Mouse (Mus musculus) spleen, postnatal 4 days (tissue): ENCODE results near the gene Adgrg3.
A peak's percentile ranks its signal among the peaks of the same experiment; 100 is the strongest.

Source experiments
- DNase-seq, 2 experiments: peaks; one replicate each; pipeline ENCODE4 v3.0.0; 2022; ENCODE audit warnings: low spot score in 2 of 2

The Adgrg3 gene

GRCm38 (mm10) chr8:95080381-95081341 lies 63.2 kb downstream of the Adgrg3 start, which contains the start of gene Katnb1:
Katnb1 (plus strand) TSS chr8:95081186.
- peak; percentile 97 to 98 for DNase-seq

GRCm38 (mm10) chr8:95081650-95082049 lies 64.2 kb downstream of the Adgrg3 start:
- DNase-seq = no peak

DNA sequence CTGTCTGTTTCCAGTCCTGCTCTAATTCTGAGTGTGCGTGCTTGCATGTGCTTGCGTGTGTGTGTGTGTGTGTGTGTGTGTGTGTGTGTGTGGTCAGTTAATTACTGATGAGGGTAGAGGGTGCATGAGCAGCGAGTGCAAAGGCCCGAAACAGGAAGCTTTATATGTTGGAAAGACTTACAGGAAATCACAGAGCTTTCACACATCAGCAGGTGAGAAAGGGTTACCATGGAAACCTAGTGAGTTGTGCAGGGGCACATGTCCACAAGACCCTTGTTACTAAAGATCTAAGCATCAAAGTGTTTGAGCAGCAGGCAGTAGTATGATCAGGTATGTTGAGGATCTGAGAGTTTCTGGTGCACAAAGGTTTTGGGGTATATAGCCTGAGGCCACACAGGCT lies 66.8 kb downstream of the Adgrg3 start:
- DNase-seq = no peak

- no peak for DNase-seq
Observed at GRCm38 (mm10) chr8:95084744-95085431, 67.4 kb downstream of the Adgrg3 start.

DNA sequence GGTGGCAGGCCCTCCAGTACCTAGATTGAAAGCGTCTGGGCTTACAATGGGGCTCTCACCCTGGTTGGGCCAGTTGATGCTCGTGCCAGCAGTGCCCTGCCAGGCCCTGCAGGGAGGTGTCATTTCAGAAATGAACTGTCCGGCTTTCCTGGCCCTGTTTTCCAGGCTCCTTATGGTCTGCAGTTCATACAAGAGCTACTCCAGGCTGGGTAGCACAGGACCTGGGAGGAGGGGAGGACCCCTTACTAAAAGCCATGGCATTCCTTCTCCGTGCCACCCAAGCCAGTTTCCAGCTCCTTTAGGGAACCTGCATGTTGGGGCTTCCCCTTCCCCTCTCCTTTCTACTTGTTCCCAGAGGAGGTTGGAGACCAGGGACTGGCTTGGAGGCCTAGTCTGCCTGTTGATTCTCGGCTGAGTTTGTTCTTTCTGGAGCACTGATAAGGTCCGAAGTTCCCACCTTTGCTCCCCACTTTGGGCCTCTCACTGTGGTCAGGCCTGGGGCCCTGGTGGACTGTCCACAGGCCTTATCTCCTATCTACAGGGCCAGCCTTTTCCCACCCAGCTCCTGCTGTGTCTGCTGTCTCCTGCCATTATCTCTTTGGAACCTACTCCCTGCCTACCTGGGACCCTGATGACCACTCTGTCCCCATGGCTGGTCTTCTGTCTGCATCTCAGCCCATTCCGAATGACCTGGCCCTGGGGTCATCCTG lies 68.1 kb downstream of the Adgrg3 start:
- no peak for DNase-seq

- DNase-seq = no peak
Observed at GRCm38 (mm10) chr8:95093574-95093973, 76.1 kb downstream of the Adgrg3 start.
